Mouse (Mus musculus) right cerebral cortex, adult 2 months (tissue): ENCODE measurements around the gene Foxn3.

Experiments
- DNase-seq, 2 experiments: peaks; one replicate each; pipeline ENCODE4 v3.0.0; 2021 to 2022; ENCODE audit warnings: low spot score in 2 of 2

Foxn3 gene

GRCm38 (mm10) chr12:99332144-99332807, 231.1 kb downstream of the Foxn3 start:
- DNase-seq: no peak

- DNase-seq: no peak
Observed at GRCm38 (mm10) chr12:99331341-99331947, 231.9 kb downstream of the Foxn3 start.

GRCm38 (mm10) chr12:99330822-99331285, 232.5 kb downstream of the Foxn3 start:
- DNase-seq: no peak

GRCm38 (mm10) chr12:99329301-99330257, 233.8 kb downstream of the Foxn3 start:
- no peak for DNase-seq

- no peak for DNase-seq
Observed at GRCm38 (mm10) chr12:99326157-99326556, 237.2 kb downstream of the Foxn3 start.

GRCm38 (mm10) chr12:99321633-99322431, 241.6 kb downstream of the Foxn3 start:
- no peak for DNase-seq

- DNase-seq: no peak
Observed at GRCm38 (mm10) chr12:99320966-99321496, 242.4 kb downstream of the Foxn3 start.

- no peak for DNase-seq
Observed at GRCm38 (mm10) chr12:99319896-99320295, 243.5 kb downstream of the Foxn3 start.

- no peak for DNase-seq
Observed at GRCm38 (mm10) chr12:99319171-99319570, 244.2 kb downstream of the Foxn3 start.

GRCm38 (mm10) chr12:99315931-99316330, 247.5 kb downstream of the Foxn3 start:
- no peak for DNase-seq

- DNase-seq: no peak
Observed at GRCm38 (mm10) chr12:99314817-99315216, 248.6 kb downstream of the Foxn3 start.

- DNase-seq: no peak
Observed at GRCm38 (mm10) chr12:99311303-99311702, 252.1 kb downstream of the Foxn3 start.

- no peak for DNase-seq
Observed at GRCm38 (mm10) chr12:99309937-99310336, 253.4 kb downstream of the Foxn3 start.

- DNase-seq: no peak
Observed at GRCm38 (mm10) chr12:99308541-99309089, 254.8 kb downstream of the Foxn3 start.

GRCm38 (mm10) chr12:99306536-99307204, 256.7 kb downstream of the Foxn3 start:
- DNase-seq: no peak

- no peak for DNase-seq
Observed at GRCm38 (mm10) chr12:99305784-99306535, 257.4 kb downstream of the Foxn3 start.

GRCm38 (mm10) chr12:99305324-99305723, 258.1 kb downstream of the Foxn3 start:
- DNase-seq: no peak

GRCm38 (mm10) chr12:99304056-99304455, 259.3 kb downstream of the Foxn3 start:
- DNase-seq: no peak

GRCm38 (mm10) chr12:99303581-99303980, 259.8 kb downstream of the Foxn3 start:
- DNase-seq: no peak

GRCm38 (mm10) chr12:99299900-99300299, 263.5 kb downstream of the Foxn3 start:
- DNase-seq: no peak
